Mouse (Mus musculus) retina, postnatal 1 day (tissue): ENCODE measurements around the gene Olfr1324.
"Not testable (repeated sequence)": the region's sequence is repeated elsewhere in the genome, so short reads cannot be mapped to it uniquely, and the experiment has no call there.

Experiments used
- DNase-seq: peaks from one replicate; pipeline ENCODE4 v3.0.0-alpha.2; 2012

Olfr1324 gene

DNA sequence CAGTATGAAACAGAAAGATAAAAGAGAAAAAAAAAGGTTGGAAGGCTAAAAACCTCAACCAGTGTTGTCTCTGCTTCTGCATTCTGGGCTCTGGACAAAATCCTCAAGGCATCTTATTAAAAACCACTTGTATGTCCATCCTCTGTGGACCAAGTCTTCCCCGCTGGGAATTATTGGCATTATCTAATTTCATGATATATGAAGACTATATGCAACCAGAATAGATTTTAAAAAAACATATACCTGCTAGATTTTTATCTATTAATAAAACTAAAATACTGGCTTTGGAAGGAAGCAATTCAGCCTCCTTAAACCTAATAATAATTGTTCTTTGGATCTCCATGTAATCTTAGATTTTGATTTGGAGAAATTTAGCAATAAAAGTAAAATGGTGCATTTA is at the start of gene Olfr1324:
Gene Olfr1324 (minus strand): TSS at position 101 of the 400 bp plus-strand sequence.
- DNase-seq = no peak

DNA sequence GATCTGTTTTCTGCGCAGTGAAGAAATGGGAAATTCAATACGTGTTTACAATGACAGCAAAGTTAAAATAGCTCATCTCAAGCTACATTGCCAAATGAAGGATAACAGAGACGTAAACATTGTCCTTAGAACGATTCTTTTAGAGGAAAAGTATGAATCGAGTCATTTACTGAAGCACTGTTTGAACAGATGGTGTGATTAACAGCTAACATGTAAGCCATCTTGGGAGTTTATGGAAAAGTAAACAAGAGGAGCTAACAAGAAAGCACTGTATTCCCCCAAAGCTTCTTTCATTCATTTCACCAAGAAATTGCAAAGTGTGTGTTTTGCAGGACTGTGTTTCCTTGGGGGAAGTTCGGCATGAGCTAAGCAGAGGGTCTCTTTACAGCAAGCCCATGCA is 42.0 kb upstream of the Olfr1324 start:
- not testable (repeated sequence) for DNase-seq

DNA sequence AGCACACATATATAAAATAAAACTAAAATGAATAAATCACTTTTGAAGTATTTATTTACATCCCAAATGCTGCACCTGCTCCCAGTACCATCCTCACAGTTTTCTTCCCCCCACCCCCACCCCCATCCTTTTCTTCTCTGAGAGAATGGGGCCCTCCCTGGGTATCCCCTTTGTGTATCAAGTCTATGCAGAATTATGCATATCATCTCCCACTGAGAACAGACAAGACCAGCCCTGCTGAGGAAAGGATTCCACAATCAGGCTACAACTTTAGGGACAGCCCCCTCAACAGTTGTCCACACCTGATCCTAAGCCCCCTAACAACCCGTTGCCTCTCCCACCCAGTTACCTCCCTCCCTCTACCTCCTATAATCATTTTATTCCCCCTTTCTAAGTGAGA is 27.8 kb upstream of the Olfr1324 start:
- no peak for DNase-seq

DNA sequence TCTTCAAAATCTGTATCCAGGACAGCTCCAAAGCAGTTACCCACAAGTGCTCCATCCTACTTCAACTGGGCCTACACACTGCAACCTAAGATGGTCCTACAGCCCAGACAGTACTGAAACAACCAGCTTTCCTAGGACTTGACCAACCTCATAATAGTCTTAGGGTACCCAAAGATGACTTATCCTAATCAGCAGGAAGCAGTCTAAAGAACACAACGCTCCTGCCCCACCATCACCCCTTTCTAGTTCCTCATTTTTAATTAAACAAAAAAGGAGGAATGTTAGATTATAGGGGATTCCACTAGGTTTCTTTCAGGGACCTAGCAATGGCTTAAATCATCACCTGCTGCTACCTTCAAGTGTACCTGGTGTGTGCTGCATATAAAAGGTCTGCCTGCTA is 15.1 kb upstream of the Olfr1324 start:
- no peak for DNase-seq

DNA sequence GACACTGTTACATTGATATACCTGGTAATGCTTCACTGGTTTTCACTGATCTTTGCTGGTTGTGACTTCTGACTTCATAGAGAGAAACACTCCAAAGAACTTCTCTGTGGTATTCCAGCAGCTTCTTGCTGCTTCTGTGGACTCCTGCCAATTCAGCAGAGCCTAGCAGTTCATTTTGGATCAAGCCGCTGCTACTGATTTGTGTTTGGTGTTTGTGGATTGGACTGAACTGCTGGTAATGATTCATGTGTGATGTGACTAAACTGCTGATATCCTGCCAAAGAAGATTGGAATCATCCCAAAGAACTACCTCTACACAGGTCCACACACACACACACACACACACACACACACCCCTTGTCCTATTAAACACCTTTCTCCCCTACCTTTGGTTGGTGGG is 14.4 kb upstream of the Olfr1324 start:
- no peak for DNase-seq

DNA sequence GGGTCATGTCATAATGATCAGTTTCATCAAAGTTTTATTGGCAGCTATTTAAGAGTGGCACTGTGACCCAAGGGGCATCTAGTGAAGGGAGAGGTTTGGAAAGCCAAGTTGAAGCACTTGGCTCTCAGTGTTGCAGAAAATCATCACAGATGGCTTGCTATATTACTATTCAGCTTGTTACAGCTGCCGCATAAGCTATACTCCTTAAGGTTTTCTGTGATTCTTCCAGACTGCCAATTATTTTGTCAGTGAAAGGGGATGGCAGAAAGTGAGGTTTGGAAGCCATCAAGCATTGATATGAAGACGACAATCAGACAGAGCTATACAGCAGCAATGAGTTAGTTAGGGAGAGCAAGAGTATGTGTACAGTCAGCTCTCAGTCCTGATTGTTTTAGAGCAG is 4.2 kb upstream of the Olfr1324 start:
- no peak for DNase-seq

DNA sequence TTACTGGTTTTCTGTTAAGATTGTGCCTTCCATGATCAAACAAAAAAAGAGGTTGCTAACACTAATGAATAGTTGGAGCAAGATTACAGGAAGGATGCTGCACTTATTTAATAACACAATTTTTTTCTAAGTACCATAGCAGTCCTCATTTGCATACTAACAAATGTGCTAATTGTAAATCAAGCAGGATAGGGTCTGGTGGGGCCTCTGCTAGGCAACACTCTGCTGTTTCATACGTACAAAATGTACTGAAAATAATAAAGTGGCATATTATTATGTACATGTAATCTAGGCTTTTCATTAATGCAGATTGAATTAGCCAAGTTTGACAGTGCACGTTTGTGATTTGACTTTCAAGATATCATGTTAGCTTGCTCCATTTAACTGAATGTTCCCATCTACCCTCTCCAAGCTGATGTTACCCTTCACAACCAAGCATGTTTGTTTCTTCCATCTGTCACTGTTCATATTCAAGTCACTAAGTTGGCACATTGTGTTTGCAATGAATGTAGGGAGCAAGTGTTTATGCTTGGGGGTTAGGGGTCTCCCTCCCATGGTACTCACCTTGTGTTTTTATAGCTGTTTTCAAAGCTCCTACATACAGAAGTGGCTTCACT is 478 bp downstream of the Olfr1324 start:
- no peak for DNase-seq

DNA sequence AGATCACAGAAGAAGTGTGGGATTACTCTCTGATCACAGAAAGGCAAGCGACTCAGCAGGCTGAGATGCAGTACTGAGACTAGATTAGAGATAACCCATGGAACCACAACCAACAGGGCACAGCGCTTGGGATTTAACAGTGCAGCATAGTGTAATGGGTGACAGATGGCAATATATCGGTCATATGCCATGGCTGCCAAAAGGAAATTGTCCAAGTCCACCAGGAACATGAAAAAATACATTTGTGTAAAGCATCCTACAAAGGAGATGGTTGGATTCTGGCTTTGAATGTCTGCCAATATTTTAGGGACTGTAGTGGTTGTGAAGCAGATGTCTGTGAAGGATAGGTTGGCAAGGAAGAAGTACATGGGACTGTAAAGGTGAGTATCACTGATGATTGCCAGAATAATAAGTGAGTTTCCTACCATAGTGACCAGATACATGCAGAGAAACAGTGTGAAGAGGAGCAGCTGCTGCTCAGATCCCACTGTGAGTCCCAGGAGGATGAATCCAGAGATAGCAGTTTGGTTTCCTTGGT is 2.3 kb downstream of the Olfr1324 start:
- DNase-seq = no peak

DNA sequence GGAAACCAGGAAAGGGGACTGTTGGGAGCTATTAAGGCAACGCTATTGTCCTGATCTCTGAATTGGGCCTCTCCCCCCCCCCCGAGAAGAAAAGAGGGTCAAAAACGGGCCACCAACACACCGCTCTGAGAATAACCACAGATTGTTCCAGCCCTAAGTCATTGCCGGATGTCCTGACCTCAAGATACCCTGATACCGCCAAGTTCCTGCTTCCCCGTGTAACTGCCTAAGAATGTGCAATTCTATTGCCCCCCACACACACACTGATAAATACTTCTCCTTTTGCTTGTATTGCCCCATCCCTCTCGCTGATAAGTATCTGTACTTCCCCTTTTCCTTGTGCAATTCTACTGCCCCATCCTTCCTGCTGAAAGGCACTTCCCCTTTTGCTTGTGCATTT is 17.9 kb downstream of the Olfr1324 start:
- not testable (repeated sequence) for DNase-seq

DNA sequence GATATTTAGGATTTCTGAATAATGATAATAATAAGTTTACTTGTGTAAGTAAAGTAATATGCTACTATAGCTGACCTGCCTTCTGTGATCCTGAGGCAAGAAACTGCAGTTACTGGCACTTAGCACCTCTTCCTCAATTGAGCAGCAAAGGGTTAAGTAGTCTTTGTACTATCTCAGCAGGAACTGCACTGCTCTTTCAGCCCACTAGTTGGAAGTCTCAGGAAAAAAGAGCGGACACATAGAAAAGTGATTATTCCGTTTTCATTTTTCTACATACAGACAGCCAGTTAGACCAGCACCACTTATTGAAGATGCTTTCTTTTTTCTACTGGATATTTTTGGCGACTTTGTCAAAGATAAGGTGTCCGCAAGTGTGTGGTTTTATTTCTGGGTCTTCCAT is 37.7 kb downstream of the Olfr1324 start:
- not testable (repeated sequence) for DNase-seq

DNA sequence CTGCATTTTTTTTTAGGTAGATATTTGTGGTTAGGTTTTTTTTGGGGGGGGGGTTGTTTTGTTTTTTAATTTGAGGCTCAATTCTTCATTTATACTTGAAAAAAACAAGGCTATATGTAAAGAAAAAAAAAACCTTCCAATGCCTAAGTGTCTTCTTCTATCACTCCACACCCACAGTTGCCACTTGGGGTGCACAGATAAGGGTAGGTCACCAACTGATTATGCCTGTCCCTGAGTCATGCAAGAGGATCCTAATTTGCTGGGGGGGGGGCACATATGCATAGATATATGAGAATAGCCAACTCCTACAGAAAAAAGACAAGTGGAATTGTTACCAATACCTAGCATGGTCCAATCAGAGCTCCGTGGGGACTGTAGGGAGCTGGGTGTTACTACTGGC is 53.3 kb downstream of the Olfr1324 start:
- DNase-seq = no peak
